Mouse (Mus musculus): ENCODE measurements around the gene Syf2.

Gene Syf2

DNA sequence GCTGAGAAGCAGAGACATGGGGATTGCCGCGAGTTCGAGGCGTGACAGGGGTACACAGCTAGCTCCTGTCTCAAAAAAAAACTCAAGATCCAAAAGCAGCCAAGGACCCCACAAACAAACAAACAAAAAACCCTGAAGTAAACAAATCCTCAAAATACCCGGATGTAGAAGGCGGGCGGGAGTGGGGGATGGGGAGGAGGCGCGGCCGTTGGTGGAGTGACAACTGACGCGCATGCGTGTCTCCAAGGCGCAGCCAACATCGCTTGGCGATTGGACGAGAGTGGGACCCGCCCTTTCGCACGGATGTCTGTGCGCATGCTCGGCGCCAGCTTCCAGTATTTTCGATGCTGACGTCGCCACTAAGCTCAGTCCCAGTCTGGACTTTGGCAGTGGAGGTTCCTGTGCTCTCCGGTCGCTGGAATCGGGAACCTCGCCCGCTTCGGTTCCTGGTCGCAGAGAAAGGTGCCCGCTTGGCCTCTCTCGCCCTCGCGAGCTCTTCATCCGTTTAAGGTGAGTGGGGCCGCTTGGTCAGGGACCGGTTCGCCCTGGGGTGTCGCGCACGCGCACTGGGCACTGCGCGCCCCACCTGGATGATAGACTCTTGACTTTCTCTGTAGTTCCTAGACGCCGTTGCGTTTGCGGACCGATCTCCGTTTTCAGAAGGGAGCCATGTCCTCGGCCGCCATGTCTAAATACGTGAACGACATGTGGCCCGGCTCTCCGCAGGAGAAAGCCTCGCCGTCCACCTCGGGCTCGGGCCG, 7.3 kb upstream of the Syf2 start, which contains the start of gene Rsrp1:
Gene Rsrp1 (plus strand): TSS at position 335 of the 761 bp plus-strand sequence.
- in situ Hi-C loops (cut with MboI): no loop called here

DNA sequence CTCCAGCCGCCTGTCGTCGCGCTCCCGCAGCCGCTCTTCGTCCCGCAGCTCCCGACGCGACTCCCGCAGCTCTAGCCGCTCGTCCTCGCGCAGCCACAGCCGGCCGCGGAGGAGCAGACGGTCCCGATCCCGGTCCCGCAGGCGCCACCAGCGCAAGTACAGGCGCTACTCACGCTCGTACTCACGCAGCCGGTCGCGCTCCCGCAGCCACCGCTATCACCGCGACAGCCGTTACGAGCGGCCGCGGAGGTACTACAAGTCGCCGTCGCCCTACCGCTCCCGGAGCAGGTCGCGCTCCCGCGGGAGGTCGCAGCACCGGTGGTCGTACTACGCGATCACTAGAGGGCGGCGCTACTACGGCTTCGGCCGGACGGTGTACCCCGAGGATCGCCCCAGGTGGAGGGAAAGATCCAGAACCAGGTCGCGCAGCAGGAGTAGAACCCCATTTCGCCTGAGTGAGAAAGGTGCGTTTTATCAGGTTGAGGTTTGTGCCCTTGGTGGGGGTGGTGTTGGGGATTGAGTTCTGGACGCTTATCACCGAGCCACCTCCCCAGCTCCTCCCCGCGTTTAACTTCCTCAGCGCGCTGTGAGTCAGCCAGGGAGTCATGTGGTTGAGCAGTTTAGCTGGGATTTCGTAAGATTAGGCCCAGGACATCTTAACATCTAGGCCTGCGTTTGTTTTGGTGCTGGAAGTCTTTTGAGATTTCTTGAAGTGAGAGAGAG, 6.5 kb upstream of the Syf2 start:
- in situ Hi-C loops (cut with MboI): no loop called here

DNA sequence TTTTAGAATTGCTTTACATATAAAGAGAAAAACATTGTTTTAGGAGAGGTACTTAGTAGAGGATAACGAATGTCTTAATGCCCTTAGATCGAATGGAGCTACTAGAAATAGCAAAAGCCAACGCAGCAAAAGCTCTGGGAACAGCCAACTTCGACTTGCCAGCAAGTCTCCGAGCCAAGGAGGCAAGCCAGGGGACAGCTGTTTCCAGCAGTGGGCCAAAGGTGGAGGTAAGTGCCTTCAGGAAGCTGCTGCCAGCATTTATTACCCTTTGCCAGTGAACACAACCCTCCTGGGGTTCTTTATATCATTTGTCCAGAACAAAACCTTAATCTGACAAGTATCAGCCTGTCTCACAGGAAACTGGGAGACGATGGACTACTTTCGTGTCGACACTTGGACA, 5.5 kb upstream of the Syf2 start:
- in situ Hi-C loops (cut with MboI): no loop called here

DNA sequence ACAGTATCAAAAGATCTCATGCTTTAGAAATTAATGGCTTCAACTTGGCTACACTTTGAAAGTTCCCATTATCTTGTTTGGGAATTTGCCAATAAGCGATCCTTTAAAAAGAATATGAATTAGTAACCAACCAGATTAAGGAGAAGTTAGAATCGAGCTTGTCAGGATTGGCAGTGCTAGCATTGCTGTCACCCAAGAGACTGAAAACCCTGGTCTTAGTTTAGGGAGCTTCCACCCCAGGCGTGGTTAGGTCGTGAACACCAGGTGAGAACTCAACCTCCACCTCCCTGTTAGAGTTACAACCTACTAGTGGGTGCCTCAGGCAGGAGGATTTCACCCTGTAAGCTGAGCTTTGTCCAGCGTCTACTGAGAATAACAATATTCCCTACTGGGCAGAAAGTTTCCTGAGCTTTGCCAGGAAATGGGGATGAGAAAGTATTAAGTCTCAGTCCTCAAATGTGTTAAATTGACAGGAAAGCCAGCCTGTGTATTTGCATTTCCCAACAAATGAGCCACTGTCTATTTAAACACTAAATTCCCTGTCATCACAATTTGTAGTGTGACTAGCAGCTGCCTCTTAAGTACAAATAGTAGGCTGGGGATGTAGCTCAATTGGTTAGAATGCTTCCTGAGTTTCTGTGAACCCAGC, 2.8 kb upstream of the Syf2 start:
- in situ Hi-C loops (cut with MboI): no loop called here

DNA sequence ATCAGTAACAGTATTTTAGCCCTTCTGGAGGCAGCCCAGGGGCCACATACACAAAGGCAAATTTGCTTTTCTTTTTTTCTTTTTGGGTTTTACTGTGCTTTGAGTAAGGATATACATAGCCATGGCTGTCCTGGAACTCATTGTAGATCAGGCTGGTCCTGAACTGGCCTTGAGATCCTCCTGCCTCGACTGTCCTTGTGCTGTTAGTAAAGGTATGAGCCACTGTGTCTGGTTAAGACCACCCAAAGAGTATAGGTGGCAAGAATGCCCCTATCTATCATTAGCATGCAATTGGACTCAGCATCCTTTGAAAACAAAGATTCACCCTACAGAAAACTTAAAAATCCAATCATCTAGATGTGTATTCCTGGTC, 2.2 kb upstream of the Syf2 start:
- in situ Hi-C loops (cut with MboI): no loop called here

DNA sequence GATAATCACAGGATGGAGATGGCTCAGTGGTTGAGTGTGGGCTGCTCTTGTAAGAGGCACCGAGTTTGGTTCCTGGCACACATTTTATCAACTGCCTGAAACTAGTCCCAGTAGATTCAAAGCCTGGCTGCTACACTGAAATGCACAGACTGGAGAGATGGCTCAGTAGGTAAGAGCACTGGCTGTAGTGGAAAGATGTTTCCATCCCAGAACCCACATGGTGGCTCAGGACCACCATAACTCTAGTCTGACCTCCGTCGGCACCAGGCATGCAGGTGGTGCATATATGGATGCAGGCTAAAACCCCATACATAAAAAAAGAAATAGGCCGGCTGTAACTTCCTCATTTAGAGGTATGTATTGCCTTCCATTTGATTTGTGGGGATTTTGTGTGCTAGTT, 1.2 kb upstream of the Syf2 start:
- in situ Hi-C loops (cut with MboI): no loop called here

DNA sequence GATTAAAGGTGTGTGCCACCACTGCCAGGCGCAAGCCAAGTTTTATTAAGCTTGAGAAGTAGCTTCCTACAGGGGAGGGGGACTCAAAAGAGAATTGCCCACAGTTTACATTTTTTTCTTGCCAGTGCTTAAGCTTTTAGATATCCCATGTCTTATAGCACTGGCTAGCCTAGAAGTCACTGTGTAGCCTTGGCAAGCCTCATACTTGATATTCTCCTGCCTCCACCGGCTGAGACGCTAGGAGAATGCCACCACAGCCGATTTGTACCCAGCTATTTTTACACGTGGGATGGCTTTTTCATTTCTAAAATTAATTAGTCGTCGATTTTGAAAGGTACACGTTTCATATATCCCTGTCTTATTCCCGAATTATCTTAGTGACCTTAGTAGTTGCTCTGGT, 508 bp upstream of the Syf2 start:
- in situ Hi-C loops (cut with MboI): loop anchor here (10.0 kb wide), 1 partner anchor 385 kb away; no protein-coding TSS in a partner anchor

DNA sequence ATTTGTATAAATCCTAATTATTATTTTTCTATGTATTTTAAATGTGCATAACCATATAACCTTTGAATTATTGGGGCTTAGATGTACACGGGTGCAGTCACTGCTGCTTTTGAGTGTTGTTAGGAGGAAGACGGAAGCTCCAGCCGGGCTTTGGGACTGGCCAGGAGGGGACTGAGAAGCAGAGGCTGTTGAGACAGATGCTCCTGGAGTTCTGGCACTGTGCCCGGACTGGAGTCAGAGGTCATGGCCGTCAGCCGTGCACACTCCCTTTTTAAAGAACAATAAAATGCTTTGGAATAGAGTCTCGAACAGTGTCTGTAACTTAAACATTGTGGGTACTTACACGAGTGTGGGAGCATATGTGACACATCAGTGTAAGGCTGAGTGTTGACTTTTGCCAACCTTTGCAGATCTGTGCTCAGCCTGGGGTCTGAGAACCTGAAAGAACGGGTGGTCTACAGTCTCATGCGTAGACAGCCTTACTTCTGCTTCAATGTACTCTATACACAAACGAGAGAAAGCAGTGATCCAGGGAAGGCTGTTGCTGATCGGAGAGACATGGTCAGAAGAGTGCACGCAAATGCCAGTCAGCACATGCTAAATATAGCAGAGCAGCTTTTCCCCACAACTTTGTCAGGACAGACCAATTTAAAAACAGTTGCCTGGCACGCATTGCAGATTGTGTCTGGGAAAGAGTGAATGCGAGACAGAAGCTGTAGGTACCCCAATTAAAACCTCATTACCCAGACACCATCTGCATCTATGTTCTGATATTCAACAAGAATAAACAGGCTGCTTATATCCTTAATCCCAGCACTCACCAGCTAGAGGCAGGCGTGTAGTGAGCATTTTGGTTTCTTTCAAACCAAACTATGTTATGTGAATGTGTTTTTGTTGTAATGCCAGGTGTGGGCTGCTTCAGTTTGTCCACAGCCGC, 6.8 kb downstream of the Syf2 start:
- in situ Hi-C loops (cut with MboI): loop anchor here (10.0 kb wide), 1 partner anchor 377 kb away; no protein-coding TSS in a partner anchor

DNA sequence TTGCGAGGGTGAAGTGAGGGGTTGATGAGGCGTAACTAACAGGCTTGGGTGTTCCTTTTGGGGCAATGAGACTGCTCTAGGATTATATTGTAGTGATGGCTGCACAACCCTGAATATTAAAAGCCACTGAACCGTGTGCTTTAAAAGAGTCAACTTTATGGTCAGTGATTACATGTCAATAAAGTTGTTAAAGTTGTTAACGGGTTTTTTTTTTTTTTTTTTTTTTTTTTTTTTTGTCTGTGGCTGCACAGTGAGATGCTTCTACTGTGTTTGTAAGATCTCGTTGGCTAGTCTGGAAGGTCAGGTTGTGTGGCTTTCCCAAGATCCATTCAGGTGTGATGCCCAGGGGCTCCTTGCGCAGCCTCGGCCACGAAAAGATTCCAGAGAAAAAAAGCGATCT, 9.2 kb downstream of the Syf2 start:
- in situ Hi-C loops (cut with MboI): loop anchor here (10.0 kb wide), 1 partner anchor 375 kb away; no protein-coding TSS in a partner anchor

DNA sequence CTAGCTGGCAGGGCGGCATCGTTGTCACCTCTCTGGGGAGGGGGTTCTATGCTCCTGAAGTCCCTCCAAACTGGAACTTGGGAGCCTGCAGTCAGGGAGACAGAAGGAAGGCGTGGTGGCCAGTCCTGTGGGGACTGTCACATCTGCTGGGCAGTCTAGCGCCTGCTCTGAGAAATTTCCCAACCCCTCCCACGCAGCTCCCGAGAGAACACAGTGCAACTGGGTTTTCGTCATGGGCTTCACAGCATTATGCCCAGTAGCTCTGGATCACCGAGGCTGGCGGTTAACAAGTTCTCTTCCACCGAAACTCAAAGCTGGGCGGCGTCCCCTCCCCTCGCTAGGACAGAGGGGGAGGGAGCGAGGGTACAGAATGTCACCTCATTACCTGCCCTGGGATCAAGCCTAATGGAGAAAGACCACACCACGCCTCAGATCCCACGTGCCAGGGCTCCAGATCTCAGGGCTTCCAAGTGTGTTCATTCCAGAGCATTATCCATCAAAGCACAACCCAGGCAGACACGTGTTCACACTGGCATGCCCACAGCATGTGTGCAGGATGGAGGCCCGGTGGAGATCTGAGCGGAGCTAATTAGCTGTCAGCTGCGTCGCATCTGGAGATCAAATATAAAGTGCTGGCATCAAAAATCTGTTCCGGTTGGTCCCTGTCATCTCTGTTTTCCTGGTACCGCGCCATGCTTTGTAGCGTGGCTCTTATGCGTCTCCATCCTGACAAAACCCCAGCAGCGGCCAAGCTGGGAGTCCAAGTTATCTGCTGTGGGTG, 13.2 kb downstream of the Syf2 start:
- in situ Hi-C loops (cut with MboI): no loop called here

DNA sequence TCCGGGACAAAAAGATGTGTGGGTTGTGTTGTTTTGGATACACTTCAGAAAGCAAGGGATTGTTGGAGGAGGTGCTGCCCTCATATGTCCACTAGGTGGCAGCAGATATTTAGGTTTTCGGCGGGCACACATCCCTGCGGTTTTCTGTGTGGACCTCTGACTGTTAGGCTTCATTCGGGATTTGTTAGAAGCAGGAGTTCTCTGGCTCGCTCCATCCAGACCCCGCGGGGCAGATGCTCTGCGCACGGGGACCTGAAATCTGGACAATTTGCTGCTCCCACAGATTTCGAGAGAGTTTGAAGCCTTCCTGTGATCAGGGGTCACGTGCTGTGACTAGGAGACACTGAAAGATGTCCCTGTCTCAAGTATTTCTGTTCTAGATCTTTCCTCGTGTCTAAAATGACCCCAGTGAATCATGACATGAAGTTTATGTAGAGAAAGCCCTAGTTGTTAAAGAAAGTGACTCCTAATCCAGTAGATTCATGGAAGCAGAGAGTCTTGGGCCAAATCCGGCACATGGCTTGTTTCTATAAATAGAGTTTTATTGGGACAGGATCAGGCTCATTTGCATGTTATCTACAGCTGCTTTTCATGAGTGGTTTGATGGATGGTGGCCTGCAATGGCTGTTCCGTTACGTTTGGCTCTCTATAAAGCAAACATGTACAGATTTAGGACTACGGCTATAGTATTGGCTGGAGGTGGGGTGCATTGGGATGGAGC, 15.5 kb downstream of the Syf2 start:
- in situ Hi-C loops (cut with MboI): no loop called here

DNA sequence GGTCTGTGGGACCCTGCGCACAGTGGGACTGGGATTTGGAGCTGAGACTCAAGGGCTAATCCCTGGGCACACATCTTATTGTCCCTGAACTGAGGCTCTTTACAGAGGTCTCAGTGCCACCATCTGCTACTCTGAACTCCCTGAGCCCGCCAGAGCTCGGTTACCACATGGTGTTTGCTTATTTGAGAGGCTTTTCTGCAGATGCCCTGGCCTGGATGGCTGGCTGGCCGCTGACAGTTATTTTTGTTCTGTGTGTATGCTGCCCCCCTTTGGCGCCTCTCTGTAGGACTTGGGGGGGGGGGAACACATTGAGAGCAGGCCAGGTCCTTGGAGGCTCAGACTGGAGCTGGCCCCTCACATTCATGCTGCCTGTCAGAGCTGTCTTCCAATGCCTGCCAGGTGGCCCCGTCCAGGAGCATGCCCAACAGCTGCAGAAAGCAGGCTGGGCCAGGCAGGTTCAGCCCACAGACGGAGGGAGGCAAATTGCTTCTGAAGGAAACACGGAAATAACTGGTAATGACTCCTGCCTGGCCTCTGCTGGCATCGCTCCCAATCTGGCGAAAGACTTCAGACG, 19.9 kb downstream of the Syf2 start:
- in situ Hi-C loops (cut with MboI): no loop called here

DNA sequence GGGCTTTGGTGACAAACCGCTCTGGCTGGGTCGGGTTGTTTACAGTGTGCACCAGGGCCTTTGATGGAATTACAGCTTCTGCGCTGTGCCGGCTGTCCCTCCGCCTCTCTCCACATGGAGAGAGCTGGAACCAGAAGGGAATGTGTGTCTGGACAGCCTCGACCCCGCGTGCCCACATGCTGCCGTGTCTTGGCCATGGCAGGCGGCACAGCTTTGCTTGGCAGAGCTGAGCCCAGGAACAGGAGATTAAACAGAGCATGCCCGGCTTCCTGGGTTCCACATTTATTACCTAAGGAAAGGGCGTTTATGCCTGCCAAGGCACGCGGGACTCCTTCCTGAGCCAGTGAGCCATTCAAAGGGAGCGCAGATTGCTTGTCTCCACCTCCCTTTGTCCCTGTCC, 23.8 kb downstream of the Syf2 start:
- in situ Hi-C loops (cut with MboI): no loop called here

DNA sequence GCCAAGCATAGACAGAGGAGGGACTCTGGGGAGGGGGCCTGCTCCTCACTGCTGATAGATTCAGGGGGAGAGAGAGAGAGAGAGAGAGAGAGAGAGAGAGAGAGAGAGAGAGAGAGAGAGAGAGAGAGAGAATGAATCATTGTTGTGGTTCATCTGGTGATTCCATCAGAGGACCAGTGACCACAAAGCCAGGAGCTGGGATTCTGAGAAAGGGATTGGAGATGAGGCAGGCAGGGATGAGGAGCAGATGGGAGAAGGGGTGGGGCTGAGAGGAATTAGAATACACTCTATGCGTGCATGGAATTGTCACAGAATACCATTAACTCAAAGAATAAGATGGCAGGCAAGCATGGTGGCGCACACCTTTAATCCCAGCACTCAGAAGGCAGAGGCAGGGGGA, 24.5 kb downstream of the Syf2 start:
- in situ Hi-C loops (cut with MboI): no loop called here

DNA sequence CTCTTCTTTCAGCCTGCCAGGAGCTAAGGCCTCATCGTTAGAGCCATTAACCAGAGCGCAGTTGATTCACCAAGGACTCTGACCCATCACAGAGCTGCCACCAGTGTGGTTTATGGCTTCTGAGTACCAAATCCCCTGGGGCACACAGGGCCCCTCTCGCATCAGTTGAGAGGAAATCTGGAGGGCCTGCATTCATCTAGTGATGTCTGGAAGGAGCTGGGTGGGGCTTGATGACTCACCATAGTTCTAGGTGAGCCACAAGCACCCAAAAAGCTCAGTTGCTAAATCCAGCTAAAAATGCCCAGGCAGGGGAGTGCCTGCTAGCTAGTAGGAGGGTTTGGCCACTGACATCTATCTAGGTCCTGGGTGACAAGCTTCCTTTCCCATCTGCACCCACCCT, 25.1 kb downstream of the Syf2 start:
- in situ Hi-C loops (cut with MboI): no loop called here

DNA sequence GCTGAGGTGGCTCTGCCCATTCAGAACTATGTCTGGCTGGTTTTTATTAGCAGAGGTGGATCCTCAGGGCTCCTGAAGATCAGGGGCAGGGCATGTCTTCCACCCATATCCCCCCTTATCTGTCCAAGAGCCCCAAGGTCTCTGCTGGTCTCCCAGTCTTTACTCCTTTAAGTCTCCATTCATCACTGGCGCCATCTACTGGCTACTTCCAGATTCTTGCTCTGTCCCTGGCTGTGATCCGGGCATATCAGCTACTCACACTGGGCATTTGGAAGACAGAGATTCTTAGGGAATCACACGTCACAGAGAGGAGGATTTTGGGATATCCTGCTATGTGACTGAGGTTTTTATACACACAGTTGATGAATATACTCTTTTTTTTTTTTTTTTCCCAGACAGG, 25.6 kb downstream of the Syf2 start:
- in situ Hi-C loops (cut with MboI): no loop called here

DNA sequence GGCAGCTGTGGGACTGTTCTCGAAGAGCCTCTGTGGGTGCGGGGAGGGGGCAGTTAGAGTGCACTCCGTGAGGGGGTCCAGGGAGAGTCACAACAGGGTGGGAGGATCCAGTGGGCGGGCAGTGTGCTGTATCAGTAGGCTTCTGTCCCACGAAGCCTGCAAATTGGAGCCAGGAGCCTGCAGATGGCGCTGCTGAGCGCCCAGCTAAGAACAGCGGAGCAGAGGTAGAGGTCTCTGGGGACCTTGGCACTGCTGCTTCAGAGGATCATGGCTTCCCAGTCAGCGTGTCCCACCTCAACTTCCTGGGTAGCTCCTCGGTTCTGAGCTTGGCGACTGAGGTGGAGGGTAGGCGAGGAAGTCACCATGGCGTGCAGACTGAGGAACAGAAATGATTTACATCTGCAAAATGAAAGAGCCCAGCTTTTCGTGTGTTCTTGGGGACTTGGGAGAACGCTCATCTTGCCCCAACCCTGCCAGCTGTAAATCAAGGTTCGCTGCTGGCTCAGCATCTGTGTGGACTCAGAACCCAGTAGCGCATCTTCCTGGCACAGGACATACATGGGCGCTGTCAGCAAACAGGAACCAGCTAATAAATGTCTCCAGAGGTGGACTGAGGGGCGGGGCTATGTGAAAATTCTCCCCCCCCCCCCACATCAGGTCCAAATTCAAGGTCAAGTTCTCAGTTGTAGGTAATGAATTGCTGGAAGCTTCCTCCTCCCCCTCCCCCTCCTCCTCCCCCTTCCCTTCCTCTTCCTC, 32.5 kb downstream of the Syf2 start:
- in situ Hi-C loops (cut with MboI): no loop called here

DNA sequence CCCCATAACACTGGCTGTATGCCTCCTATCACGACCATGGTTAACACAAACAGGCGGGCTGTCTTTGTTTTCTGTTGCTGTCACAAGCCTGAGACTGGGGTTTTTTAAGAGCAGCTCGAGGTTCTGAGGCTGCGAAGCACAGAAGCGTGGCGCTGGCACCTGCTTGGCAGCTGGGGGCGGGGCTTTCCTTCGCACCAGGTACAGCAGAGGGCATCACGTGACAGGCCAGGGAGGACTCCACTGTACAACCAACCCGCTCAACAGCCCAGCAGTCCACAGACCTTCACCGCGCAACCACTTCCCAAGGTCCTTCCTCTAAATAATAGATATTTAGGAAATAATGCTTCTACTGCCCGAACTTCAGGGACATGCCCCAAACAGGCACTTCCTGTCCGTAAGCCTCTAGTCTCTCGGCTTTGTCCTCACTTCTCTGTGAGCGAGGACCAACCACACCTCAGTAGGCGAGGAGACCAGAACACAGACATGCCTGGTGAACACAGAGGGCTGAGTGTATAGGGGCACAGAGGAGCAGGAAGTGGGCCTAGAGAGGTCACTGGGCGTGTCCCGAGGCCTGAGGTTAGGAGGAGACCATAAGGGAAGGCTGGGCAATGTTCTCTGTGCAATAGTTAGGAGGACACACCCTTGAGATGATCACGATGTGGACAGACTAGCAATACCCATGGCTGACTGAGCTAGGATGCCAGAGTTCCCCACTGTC, 37.3 kb downstream of the Syf2 start:
- in situ Hi-C loops (cut with MboI): no loop called here

DNA sequence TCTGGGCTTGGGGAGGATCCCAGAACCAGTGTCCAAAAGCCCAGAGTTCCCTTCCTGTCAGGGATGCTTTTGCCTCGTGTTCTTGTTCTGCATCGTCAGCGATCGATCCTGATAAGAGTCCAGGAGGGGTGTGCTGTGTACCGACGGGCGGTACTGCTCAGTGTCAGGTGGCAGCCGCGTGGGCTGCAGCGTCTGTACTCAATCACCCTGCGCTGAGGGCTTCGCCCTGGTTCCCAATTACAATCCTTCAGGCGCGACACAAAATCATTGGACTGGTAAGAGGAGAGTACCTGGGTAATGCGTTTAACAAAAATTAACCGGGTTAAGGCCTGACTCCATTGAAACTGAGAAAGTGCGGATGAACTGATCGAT, 37.9 kb downstream of the Syf2 start:
- in situ Hi-C loops (cut with MboI): no loop called here
